Mouse (Mus musculus): Measurements from ENCODE around the gene Cradd.
A peak's percentile ranks its signal among the peaks of the same experiment; 100 is the strongest.

Cradd gene

DNA sequence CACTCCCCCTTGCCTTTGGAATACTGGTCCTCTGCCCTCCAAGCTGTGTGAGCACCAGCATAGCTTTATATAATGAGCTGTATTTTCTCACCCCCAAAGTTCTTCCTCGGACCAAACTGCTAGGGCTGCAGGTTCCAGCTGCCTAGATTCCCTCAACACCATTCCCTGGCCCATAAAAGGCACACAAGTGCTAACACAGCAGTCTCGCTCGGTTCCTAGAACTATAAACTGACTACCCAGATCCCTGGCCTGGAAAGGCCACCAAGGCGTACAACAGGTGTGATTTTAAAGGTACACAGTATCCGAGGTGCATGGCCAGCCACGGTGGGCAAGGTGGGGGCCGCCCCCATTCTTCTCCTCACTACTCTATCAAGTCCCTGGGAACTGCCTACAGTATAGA, 54.8 kb downstream of the Cradd start:
- DNase-seq (ENCODE audit: low spot score) = no peak

DNA sequence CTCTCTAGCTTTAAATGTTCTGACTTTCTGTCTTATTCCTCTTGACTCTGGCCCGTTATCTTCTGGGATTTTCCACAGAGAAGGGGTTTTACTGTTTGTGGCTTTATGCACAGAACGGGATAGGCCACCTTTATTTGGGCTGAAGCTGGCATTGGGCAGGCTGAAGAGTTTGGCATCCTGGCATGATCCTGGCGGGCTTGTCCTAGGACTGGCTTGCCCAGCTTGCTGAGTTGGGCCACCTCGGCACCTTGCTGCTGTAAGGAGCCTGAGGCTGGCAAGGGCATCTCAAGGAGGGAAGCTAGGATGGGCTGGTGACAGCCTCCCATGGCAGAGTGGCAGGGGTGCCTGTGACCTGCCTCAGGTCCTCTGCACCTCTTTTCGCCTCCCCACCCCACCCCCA, 55.6 kb downstream of the Cradd start:
- no peak for DNase-seq (ENCODE audit: low spot score)

DNA sequence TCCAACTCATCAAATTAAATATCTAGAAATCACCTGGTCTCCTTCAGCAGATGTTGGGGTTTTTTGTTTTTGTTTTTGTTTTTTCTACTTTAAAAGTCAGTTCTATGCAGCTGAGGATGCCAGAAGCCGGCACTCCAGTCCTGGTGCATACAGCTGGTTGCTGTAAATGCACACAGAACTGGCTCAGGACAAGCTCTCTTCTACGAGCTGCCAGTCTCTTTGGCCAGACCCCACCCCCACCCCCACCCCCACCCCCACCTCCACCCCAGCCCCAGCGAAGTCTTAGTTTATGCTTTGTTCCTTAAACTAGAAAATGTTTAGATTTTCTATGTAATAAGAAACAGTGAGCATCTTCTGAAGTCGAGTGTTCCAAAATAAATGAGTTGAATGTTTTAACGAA, 57.0 kb downstream of the Cradd start:
- DNase-seq (ENCODE audit: low spot score) = no peak

DNA sequence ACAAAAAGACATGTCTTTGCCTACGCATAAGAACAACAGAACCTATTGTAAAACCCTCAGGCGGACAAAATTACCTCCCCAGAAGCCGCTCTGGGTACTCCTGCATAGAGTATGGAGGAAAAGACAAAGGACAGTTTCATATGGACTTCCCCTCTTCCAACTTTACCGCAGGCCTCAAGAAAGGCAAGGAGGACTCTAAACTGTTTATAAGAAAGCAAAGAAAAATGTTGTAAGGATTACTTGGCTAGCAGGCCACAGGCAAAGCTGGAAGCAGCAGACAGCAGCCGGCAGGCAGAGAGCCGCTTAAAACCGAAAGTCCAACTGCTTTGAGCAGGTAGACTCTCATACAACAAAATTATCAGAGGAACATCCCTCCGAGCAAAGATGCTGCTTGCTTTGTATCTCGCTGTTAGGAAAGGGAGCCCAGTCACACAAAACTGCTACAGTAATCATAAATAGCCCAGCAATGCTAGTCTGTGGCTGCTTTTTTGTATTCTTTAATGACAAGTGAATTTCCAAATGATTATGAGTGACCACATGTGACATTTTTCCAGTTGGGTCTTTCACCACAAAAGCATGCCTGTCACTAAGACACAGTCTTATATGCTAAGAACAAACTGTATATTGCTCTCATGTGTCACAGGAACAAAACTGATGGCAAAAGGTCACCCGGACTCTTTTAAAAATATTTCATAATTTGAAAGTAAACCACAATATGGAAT, 57.7 kb downstream of the Cradd start:
- no peak for DNase-seq (ENCODE audit: low spot score)

DNA sequence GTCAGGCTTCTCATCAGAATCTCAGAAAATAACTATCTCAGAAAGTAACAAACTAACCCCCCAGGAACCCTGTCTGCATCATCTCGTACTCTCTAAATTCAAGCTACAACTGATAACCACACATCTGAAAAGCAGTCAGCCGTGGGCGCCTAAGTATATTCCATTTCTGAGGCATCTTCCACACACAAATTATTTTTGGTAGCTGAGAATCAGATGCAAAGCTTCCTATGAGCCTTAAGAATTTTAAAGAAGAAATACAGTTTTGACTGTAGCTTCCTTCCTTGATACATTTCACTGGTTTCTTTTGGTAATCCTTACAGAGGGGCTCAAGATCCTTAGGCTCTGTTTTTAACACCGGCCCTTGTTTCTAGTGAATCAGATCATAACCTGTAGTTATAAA, 58.4 kb downstream of the Cradd start:
- DNase-seq (ENCODE audit: low spot score) = no peak

DNA sequence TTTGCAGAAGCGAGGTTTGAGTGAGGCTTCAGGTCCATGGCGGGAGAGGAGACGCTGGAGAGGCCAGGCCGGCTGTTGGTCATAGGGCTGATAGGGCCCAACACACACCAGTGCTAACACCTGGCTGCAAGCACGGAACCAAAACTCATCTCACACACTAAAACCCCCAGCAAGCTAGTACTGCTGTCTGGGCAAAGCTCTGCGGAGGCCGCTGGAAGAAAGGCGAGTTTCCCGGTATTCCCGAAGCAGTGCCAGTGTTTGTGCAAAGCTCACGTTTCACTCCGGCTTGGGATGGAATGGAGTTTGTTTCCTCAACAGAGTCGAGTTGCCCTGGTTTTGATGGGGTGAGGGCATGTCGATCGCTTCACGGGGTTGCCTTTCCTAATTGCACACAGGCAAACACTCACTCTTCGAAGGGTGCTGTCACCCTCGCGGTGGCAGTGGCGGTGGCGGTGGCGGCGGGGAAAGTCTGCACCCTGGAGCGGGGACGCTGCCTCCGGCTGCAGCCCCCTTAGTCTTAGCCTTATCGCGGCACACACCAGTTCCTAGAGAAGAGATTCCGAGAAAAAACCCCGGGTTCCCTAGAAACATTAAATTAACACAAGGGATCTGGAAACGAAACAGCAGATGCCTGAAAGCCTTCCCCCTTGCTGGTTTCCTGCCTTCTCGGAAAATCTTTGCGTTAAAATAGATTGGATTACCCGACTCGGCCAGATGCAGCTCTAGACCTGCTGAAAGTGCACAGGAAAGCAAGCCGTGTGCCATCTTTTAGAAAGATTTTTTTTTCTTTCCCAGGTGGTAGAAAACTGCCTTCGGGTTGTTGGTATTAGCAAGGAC, 59.2 kb downstream of the Cradd start:
- no peak for DNase-seq (ENCODE audit: low spot score)

DNA sequence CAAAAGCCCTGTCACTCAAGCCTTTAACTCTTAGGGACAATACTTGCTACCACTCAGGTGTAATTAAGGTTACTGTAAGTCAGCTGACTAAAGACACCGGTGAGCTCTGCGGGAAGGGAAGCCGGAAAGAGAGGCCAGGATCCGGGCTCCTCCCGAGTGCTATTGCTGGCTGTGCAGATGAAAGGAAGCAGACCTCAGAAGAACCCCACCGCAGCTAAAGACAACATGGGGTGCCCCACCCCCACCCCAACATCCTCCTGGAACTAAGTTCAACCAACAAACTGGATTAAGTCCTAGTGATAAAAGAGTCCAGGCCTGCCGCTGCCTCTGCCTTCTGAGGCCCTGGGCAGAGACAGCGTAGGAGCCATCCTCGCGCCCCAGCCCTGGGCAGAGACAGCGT, 61.5 kb downstream of the Cradd start:
- no peak for DNase-seq (ENCODE audit: low spot score)

DNA sequence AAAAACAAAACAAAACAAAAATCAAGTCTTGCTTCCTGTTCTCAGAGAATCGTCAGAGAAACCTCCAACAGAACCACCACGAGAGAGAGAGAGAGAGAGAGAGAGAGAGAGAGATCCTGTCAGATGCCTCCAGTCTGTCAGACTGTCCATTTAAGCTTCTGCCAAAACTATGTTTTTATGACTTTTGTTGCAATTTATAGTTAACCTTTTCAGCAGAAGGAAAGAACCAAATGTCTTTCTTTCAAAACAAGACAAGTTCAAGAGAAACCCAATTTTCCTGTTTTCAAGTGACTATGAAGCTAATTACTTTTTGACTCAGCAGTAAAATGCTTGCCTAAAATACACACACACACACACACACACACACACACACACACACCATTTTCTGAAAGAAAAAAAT, 62.7 kb downstream of the Cradd start:
- DNase-seq (ENCODE audit: low spot score) = peak; percentile 67

DNA sequence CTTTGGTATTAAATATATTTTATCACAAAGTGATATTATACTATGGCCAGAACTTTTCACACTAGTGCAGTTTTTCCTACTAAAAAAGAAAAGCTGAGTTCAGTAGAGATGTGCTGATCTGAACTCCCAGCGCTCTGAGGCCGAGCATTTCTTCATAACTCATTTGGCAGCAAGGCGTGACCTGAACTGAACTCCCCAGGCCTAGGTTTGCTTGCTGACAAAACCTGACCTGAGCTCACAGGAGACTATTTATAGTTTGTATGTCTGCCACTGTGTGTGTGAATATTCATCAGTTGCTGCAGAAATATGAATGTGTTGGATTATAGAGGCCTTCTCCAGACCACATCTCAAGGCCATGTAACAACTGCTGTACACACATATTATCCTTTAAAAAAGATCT, 63.5 kb downstream of the Cradd start:
- DNase-seq (ENCODE audit: low spot score) = peak; percentile 91

DNA sequence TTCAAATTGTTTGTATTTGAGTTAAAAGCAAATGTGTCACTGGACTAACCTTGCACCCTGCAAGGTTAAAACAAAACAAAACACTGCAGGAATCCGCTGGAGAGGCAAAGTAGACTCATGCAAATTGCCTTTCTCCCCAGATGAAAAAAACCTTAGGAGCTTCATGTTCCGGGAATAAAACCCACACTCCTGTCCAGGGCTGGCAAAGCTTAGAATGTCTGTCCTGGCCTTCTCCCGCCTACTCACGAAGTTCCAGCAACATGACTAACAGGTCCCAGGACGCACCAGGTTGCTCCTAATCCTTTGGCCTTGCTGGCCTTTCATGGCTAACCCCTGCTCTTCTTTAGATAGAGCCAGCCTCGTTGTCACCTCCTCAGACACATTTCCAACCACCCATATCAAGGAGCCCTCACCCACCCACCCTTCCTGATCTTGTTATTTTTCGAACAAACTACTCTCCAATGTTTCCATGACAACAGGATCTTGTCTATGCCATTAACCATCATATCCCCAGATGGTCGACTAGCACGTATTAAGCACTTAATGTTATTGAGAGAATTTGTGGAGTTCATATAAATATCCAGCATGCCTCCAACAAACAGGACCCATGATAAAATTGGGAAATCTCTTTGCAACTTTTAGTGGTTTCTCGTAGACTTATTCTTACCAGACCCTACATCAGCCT, 65.3 kb downstream of the Cradd start:
- DNase-seq (ENCODE audit: low spot score) = peak; percentile 68

DNA sequence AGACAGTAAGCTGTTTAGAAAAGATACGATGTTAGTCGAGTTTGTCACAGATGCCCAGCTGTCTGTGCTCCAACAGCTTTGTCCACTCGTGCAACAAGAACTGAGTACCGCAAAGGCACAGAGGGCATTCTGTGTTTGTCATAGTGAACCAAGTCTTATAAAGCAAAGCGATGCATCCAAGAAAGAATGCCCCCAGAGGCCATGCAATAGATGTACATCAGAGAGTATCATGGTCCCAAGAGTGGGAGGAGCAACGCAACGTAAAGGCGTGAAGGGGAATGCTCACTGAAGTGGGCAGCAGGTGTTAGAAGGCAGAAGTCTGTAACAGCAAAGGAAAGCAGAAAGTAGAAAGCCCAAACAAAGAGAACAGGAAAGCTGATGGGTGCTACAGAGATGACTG, 66.0 kb downstream of the Cradd start:
- DNase-seq (ENCODE audit: low spot score) = no peak

DNA sequence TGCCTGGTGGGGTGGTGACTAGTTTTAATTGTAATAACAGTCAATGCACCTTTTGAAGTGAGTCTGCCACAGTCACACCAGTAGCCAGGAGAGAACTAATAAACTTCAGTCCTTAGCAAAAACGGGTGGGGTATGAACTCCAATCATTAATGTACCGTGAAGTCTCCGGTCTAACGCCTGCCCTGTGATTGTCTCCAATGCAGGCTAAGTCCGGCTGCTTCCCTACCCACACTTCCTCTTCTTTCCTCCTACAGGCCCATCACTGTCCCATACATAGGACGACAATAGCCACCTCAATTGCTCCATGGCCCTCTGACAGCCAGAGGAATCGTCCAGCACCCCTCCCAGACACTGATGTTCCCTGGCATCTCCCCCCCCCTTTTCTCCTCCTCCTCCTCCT, 67.8 kb downstream of the Cradd start:
- no peak for DNase-seq (ENCODE audit: low spot score)

DNA sequence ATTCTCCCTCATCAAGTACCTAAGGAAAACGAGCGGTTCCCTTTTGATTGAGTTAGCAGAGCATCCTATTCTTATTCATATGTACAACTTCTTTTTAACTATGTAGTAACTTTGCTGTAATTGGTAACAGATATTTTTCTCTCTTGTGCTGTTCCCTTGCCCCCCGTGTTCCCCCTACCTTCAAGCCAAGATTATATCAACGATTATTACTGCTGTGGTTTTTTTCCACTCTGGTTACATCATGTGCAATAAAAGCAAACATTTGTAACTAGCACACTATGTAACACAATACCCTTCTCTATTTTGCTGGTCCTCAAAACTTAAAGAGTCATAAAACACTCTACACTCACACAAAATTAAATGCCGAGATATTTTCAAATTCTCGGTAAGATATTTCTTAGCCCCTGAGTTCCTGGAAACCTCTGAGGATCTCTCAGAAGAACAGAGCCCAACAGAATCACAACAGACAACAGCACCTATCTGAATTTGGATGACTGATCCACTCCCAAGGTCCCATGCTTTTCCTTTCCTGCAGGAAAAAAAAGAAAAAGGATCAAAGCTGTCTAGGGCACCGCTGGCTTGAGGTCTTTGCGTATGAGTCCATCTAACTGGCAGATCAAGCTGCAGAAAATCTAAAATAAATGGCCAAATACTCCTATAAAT, 68.8 kb downstream of the Cradd start:
- DNase-seq (ENCODE audit: low spot score) = no peak

DNA sequence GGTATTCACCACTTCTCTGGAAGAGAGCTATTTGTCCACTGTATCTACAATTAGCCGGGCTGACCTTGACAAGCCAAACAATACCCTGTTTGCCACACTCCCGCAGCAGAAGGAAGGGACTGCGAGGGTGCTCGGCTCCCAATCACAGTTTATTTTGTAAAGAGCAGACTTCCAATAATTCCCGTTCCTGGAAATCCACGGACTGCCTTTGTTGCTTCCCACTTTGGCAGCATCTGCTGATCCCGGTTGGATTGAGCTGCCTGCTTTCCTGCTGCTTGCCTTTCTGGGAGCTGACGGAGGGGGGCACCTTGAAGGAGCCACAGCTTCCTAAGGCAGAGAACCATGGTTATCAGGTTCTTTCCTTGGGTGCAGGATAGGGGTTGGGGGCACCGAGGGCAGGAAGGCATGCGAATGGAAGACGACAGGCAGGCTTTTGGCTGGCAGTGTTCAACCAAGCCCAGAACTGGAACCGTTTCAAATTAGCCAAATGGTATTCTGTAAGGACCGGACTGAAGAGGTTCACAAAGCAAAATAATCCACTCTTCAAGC, 69.4 kb downstream of the Cradd start:
- DNase-seq (ENCODE audit: low spot score) = peak; percentile 45

DNA sequence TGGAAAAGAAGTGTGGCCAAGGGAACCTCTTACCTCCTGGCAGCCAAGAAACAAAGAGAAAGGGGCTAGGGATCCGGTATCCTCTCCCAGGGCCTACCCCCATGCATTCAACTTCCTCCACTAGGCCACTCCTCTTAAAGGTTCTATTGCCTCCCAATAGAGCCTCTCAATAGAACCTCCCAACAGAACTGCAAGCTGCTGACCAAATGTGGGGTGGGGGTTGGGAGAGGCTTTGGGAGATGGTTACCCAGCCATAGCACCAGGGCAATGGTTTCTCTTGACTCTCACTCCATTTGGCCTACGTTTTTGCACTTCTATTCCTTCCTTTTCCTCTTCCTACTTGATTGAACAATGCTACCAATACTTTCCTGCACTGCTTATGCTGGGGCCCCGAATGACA, 69.9 kb downstream of the Cradd start:
- DNase-seq (ENCODE audit: low spot score) = no peak

DNA sequence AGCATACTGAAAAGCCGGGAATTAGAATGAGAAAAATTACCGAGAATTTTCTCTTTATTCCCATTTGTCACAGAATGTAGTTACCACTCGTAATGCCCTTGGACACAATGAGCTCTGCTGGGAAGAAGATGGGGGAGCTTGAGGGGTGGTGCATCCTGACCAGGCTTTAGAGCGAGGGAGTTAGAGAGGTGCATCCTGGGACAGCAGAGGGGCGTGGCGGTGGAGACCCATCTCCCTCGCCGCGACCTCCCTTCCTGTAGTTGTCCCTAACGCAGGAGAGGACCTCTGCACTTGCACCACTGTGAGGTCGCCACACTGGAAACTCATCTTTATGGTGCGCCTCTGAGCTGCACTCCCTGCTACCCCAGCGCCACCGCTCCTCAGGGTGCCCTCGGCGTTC, 72.3 kb downstream of the Cradd start:
- no peak for DNase-seq (ENCODE audit: low spot score)

DNA sequence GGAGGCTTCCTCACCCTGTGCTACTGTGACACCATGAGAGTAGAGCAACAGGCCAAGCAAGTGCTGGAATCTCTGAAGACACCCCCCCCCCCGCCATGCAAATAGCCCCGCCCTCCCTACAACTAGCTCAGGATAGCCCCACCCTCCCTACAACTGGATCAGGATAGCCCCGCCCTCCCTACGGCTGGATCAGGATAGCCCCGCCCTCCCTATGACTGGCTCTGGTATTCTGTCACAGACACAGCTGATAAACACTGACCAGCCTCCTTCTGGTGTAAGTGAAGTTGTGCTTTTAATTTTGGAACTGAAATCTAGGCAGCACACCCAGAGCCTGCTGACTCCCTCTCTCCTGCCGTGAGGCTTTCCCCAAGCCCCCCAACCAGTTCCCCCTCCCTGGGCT, 75.6 kb downstream of the Cradd start:
- no peak for DNase-seq (ENCODE audit: low spot score)

DNA sequence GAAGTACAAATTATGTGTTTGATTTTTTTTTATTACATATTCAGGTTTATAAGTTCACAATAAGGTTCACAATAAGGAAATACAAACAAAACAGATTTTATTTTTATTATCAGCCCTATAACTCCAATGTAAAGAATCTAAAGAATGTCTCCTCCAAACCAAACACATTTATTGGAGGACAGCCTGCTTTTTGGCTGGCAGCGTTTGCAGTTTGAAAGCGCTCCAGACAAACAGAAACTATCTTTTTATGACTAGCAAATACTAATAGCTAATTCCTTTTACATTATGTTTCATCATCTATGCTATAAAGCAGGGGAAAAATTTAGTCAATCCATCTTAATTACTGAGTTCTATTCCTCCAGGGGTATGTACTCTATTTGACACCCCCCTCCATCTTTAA, 77.2 kb downstream of the Cradd start:
- peak; percentile 18 for DNase-seq (ENCODE audit: low spot score)

DNA sequence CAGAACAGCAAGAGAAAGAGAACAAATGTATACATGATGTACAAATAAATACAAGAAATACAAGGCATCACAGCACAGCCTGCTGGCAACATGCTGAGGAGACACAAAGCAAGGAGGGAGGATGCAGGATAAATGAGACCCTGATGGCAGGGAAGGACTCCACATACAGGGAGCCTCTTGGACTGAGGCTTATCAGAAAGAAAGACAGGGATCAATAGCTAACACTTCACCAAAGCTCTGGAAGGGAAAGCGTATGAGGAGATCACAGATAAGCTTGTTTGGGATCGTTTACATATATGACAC, 78.3 kb downstream of the Cradd start:
- no peak for DNase-seq (ENCODE audit: low spot score)

DNA sequence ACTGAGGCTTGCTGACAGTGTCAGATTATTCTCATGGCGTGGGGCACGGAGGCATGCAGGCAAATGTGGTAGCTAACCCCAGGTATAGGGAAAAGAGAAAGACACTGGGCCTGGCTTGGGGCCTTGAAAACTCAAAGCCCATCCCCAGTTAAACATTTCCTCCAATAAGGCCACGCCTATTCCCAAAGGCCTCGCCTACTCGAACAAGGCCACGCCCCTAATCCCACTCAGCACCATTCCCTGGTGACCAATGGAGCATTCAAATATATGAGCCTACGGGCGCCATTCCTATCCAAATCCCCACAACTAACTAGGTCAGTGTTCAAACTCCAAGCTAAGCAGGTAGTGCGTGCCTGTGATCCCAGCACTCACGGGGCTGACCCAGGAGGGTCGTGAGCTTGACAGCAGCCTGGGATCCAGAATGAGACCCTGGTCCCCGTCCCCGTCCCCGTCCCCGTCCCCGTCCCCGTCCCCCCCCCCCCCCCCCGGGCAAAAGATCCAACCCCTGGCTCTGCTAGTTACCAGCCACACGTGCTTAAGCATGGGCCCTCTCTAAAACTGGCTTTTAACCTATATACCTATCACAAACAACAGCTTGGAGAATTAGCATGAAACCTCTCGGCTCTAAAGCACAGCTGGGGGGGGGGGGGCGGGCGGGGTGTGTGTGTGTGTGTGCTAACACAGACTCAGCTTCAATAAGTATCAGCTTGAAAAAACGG, 78.8 kb downstream of the Cradd start:
- no peak for DNase-seq (ENCODE audit: low spot score)

DNA sequence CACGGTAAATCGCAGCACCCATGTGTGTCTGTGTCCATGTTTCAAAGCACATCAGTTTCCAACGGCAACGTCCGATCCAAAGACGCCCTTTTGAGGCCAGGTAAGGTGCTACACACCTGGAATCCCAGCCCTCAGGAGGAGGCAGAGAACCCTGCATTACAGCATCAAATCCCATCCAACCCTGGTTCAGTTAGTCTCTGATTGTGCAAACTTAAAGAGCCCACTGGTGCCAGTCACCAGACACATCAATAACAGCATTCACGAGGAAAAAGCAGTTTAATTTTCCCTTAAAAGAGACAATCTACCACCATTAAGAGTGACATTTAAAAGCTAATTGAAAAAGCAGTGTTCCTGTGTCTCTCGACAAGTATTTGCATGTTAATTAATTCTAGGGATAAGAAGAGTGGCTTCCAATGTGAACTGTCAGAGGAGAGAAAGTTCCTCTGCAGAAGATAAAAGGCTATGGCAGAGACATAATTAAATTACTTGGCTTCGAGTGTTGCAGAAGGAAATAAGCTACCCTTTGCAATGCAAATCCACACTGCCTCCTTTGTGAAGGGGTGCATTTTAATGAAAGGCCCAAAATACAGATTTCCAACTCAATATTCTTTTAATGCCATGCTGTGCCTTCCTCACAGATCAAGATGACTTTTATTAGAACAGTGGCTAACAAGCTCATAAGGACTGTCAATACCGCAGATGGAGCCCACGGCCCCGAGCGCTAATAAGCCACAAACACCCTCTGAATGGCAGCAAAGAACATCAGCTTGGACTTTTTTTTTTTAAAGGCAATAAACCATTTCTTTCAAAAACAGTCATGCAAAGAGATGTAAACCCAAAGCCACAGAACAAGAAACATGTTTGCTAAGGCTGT, 84.5 kb downstream of the Cradd start:
- no peak for DNase-seq (ENCODE audit: low spot score)

All from adipocyte (in vitro differentiated cells).